Mouse (Mus musculus): ENCODE measurements around the gene Abl2.

GRCm38 (mm10) chr1:156639455-156639854 is 80.9 kb downstream of the Abl2 start:
- no peak for TF ChIP-seq CTCF (IDR thresholded peaks at IDR 0.05; ENCODE audit: control insufficient read depth, insufficient read depth, low read length)
- TF ChIP-seq POLR2A (IDR thresholded peaks at IDR 0.05; ENCODE audit: borderline replicate concordance, control insufficient read depth, low read depth, low read length): no peak

Data from bone marrow, adult 2 months (tissue).